Mouse (Mus musculus) T-helper 1 cell (primary cell): Measurements from ENCODE around the gene Btrc.

Source experiments
- in situ Hi-C: fragments of 300-600 bp; cut with MboI, MseI; formaldehyde crosslinking; loops from one replicate; pipeline ENCODE4 v1.15.1; 2025; ENCODE audit warnings: high pct_unique_total_duplicates

Gene Btrc

DNA sequence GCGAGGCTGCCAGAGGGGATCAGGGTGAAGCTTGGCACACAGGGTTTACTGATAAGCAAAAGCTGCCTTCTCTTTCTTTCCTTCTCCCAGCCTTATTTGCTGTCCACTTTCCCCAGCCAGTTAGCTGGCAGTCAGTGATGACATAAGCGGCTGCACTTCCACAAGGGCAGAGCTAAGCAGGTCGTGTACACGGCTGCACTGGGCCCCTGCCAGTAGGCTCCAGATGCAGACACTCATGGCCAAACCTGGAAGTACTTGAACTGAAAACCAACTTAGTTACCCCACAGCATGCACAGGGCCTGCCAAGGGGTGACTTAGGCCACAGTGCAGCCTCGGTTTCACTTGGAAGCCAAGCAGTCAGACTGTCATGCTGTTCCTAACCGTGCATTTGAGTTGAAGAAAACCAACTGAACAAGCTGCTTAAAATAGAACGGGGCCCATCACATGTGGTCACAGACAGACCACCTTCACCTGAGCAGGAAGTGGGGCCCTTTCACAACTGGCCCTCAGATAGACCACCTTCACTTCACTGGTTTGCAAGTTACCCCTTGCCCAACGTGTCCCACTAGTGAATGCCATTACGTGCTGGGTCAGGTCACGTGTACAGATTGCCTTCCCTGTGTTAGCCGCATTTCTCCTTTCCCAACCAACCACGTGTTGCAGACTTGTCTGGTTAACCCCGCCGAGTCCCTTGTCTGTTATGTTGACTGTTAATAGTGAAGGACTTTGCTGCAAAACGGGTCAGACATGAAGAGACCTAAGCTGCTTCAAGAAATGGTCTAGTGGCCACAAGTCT lies 166.9 kb downstream of the Btrc start:
- in situ Hi-C loops: no loop called here

DNA sequence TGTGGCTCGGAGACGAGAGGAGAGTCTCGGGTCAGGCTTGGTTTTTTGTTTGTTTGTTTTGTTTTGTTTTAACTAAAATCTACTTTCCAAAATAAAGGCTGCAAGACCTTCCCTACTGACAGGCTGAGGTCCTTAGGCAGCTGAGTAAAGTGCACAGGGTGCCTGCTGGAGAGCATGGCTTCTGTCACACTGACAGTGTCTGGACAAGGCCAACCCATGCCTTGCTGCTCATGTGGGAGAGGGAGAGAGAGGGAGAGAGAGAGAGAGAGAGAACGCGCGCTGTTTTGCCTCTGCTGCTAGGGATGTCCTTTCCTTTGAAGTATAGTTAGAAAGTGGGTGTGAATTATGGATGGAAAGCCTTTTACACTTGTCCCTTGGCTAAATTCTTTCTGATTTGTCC lies 168.0 kb downstream of the Btrc start:
- in situ Hi-C loops: no loop called here

DNA sequence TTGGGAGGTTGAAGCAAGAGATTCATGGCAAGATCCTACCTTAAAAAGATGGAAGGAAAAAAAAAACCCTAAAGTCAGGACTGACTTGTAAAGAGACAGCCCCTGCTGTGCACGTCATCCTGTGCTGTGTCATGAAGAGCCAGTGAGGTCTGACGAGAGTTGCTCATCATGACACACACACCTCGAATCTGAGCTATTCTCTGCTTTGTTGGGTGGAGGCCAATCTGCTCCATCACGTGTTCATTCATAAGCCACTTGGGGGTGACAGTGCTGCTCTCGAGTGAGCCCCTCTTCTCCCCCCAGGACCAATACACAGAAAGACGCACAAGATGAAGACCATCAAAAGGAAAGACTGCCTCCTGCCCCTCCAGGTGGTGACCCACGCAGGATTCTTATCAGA lies 170.1 kb downstream of the Btrc start:
- in situ Hi-C loops: no loop called here

DNA sequence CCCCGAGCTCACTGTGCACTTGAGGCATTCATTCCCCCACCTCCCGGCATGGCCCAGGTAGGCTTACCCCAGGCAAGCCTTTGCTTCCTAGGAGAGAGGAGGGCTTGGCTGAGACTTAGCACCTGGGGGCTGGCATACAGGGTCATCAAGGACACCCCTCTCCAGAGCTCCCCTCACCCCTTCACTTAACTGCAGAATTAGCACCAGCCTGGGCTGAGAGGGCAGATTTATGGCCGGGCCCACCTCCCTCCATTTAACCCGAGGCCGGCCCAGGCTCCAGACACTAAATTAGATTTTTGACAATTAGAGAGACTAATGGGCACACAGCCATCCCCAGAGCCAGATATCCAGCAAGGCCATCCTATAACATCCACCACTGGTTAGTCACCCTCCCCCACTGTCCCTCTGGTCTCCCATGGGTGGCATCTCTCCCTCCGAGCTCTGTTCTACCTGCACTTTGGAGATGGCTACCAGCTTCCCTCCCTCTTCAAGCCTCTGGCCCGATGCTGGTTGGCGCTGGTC lies 171.7 kb downstream of the Btrc start:
- in situ Hi-C loops: no loop called here

DNA sequence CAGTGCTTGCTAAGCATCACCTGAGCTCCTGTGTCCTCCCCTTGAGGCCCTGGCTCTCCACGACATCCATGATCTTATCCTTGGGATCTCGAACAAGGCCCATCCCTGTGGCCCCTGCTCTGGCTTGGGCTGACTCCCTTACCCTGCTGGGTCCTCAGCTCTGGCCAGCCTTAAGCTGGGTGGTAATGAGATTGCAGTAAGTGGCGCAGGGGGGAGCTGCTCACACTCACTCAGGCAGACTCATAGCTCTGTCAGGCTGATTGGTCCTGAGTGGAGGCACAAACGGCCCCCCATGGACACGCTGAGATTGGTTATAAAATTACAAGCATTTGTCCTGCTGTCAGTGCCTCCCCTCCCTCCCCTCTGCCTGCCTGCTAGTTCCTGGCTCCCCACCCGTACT lies 172.4 kb downstream of the Btrc start:
- in situ Hi-C loops: no loop called here

DNA sequence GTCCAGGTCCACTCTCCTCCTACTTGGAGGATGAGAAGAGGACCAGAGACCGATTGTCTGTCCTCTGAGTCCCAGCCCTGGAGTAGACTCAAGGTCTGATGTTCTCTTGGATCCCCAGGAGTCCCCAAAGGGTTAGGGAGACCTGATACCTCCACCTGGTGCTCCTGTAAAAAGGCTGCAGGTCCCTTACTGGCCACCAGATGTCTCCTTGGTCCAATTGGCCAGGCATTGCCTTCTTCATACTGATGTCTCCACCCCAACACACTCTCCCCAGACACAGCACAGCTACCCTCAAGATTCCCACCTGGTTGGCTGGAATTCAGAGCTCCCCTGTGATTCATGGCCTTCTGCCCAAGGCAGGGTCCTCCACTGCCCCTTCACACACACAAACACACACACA lies 174.0 kb downstream of the Btrc start:
- in situ Hi-C loops: no loop called here

DNA sequence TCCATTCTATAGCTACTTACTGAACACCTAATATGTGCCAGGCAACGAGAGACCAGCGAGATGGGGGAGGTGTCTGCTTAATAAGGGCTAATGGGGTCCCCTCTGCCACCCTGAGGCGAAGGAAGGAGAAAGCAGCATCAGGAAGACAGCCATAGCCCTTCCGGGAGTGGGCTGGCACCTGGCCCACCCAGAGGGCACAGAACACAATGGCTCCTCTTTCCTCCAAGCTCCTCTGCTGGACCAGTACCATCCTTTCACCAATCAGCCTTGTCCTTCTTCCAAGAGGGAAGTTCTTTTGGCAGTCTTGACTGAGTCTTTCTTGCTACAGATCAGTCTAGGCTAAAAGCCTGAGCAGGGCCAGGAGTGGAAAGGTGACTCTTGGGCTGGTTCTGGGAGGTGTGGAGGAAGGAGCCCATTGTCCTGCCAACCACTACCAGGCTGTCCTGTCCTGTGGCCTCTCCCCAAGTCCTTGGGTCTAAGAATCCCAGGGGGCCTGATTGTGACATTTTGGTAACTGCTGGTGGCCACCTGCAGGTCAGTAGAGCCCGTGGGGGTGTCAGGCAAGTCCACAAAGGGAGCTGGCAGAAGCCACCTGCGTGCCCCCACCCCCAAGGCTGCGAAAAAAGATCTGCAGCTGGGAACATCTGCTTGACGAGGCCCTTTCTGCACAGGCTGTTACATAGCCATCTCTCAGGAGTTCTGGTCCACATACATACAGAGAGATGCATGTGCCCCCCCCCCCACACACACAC lies 177.3 kb downstream of the Btrc start:
- in situ Hi-C loops: no loop called here

DNA sequence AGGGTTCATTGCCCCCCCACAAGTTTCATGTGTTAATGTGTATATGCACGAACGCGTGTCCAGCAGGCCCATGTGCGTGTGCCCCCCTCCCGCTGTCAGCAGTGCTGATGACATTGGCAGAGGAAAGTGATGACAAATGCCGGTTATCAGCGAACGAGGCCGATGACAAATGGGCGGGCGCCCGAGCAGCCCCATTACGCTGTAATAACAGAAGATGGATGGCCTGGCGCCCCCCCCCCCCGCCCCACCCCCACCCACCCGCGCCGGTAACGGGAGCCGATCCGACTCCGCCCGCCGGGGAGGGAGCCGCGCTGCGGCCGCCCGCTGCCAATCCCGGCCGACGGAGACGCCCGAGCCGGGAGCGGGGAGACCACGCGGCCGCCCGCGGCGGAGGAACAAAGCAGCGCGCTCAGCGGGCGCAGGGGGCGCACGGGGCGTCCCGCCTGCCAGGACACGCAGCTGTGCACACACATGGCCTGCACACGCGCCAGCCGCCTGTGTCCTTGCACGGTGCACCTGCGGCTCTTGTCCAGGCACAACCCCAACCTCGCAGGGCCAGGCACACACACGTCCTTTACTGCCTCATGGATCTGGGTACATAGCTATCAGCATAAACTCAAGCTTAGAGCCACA lies 178.0 kb downstream of the Btrc start:
- in situ Hi-C loops: no loop called here

DNA sequence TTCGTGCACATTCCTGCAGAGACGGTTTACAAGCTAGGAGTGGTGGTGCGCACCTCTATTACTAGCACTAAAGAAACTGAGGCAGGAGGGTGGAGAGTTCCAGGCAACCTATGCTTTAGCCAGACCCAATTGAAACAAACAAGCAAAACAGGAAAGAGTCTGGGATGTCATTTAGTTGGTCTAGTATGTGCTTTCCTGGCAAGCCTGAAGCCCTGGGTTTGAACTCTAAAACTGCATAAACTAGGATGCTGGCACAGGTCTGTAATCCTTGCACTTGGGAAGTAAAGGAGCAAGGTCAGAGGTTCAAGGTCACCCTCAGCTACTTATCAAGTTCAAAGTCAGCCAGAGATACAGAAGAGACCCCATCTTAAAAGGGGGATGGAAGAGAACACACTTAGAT lies 178.5 kb downstream of the Btrc start:
- in situ Hi-C loops: no loop called here

DNA sequence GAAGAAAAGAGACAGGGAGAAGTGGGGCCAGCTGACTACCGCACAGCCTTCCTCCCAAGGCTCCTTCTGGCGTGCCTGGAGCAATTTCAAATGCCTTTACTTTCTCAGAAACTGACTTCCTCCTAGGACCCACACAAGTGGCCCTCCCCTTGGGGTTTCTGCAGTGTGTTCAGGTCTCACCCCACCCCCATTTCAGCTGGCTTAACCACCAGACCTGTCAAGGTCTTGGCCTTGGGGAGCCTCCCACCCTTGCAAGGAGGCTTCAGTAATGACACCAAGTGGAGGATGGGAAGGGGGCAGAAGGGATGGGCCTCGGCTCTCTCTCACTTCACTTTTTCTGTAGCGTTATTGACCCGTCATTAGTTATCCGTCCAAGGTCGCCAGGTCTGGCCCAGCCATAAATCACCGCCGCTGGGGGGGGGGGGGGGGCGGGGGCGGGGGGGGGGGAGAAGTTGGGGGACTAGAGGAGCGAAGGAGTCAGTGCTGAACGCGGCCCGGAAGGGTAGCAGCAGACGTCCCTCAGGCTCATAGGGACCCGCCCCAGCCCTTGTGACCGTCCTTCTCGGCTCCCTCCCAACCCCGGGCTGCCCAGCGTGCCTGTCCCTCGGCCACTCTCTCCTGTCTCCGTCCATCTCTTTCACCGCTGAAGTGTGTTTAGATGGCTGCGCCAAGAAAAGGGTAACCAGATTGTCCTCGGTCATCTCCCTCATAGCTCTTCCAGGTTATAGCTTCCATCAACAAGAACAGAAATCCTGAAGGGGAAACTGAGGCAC lies 180.8 kb downstream of the Btrc start:
- in situ Hi-C loops: no loop called here

DNA sequence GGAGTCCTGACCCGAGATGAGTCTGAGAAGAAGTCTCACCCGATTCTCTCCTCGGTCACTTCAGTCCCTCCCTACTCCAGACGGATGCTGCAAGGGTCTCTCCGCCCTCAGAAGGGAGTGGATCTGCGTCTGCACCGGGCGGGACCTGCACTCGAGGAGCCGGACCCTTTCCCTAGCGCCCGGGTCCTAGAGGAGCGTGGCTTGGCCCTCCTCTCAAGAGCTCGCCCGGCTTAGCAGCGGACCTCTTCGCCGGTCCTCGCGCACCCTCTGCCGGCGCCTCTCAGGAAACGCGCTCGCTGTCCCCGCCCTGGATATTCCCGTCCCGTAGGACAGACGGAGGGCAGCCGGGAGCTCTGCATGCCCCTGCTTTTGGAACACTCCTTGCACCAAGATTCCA lies 181.4 kb downstream of the Btrc start:
- in situ Hi-C loops: loop anchor here (5.0 kb wide), 1 partner anchor 308 kb away; the partner anchor contains the start of gene Lbx1

DNA sequence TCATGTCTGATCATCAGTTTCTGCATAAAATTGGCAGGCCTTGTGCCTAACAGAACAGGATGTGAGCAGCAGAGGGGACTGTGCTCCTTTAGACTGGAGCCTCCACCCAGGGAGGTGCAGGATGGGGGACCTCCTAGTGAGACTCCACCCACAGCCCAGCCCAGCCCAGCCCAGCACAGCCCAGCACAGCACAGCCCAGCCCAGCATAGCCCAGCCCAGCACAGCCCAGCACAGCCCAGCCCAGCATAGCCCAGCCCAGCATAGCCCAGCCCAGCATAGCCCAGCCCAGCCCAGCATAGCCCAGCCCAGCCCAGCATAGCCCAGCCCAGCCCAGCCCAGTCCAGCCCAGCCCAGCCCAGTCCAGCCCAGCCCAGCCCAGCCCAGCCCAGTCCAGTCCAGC lies 184.7 kb downstream of the Btrc start:
- in situ Hi-C loops: loop anchor here (5.0 kb wide), 1 partner anchor 311 kb away; the partner anchor contains the start of gene Lbx1

DNA sequence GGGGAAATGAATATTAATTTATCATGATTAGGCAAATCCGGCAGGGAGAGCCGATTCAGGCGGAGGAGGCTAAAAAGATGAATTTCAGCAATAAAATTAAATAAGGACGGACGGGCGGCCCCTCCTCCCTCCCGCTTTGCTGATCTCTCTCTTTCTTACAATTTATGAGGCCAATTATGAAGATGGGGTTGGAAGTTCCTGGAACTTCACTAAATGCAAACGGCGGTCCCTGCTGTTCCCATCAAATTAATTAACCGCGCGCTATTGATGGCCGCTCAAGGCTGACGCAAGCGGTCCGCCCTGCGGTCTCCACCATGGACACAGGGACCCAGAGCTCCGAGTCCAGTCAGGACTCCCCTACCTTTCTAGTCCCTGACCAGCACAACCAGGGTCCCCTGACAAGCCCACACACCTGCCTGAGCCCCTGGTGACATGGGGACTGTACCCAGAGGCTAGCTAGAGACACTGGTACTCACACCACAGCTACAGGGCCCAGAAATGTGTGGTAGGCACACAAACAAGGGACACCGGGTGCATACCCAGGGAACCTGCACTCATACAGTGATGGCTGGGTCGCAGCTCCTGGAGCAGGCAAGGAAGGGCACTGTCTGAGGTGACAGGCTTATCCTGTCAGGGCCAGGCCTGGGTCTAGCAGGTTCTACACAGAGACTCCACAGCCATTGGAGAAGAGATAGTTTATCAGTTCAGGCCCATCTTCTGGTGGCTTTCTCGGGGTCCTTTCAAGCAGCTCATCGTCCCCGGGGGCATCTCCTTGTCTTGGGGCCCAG lies 185.8 kb downstream of the Btrc start:
- in situ Hi-C loops: loop anchor here (5.0 kb wide), 1 partner anchor 312 kb away; the partner anchor contains the start of gene Lbx1

DNA sequence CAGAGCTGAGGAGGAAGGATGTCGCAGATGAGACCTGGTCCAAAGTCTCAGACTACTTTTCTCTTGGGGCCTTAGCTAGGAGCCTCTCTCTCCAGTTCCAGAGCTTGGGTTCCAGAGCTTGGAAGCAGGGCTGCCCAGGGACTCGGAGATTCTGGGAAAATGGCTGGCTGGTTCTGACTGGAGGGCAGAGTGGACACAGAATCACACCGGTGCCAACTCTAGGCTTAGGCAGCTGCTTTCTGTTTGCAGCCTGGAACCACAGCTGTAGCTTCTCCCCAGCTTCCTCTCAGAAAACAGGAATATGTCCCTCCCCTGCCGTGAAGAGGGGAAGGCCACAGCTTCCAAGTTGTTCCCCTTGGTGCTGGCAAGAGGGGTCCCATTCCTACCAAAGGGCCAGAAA lies 186.4 kb downstream of the Btrc start:
- in situ Hi-C loops: loop anchor here (5.0 kb wide), 1 partner anchor 313 kb away; the partner anchor contains the start of gene Lbx1

DNA sequence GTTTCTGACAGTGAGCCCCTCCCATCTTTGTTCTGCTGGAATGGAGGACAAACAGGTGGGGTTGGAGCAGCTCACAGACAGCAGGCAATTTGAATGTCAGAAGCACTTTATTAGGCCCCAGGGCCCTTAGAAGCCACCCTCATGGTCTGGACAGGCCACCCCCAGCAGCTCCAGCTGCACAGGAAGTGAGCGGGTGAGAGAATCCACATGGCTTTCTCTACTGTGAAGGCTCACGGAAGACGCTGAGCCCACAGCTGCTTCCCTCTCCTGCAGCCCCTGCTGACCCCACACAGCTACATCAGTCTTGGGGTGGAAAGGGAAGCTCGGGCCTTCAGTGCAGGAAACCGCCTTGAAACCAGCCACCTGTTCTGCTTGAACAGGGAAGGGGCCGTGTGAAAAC lies 188.7 kb downstream of the Btrc start:
- in situ Hi-C loops: no loop called here

DNA sequence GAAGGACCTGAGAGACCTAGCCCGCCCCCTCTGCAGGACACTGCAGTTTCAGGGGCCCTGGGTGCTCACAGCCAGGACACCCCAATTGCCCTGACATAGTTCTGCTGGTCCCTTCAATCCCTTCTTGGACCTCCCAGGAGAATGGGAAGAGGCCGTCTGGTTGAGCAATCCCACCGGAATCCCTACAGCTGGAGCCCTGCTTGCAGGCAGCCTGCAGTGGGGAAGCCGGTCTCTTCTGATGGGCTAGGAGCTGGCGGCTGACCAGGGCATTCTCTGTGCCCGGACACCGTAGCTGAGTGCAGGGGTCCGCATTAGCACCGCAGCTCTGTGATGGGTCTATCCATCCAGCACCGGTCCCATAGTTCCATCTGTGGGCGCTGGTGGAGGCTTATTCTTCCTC lies 190.6 kb downstream of the Btrc start:
- in situ Hi-C loops: no loop called here

DNA sequence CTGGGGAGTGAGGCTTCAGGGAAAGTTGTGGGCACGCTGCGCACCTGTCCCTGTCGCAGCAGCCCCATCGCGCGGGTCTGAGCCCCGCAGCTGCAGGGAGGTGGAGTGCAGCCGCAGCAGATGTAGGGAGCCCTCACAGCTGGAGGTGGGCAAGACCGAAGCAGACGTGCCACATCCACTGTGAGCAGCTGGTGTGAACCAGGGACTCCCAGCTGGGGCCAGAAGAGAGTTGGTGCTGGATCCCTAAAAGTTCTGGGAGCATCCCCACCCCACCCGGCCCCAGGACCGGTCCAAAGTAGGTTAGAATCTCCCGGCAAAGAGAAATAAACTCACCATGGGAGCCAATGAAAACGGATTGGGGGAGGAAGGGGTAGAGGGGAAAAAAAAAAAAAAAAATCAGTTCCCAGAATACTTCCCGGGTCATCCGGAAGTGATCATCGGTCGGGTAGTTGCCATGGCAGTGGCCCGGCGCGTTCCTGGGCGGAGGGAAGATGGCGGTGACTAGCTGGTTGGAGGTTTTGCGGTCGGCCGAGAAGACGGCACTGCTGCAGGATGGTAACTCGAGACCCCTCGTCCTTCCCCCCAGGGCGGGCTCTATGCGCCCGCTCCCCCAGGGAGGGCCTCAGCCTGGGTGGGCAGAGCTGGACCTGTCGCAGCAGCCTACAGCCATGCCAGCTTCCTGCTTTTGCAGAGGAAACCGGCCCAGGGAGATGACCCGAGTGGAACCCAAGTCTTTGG lies 196.8 kb downstream of the Btrc start, which contains the start of the genes Poll and Gm17018:
Gene Poll (minus strand): TSS at position 379 of the 738 bp plus-strand sequence.
Gene Gm17018 (plus strand): TSS at position 463 of the 738 bp plus-strand sequence.
- in situ Hi-C loops: no loop called here

DNA sequence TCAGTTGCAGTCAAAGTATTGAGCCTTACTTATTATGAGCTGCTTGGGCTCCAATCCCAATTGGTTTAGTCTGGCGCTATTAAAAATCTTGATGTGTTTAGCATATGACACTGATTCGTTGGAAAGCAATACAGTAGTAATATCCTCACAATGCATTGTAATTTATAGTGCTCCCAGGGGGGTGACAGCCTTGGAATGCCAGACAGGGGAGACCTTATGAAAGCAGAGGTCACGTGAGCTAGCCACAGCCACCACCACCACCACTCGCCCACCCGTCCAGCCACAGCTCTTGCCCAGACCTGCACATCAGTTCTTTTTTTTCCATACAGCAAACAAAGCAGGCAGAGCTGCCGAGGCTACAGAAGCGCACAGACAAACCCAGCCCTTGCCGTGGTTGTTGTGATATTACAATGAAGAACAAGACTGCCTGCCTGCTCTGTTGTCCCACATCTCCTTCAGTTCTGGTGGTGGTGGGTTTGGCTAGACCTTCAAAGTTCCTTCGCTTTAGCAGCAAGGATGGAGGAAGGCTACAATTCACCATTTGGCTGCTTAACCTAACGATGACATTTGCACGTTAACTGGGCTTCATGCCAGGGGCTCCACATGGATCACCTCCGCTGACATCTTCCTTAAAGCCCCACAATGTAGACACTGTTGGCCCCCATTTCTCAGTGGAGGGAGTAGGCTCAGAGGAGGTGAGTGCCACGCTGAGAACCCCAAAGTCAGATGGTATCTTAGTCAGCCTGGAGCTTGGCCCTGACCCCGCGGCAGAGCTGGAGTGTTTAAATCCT lies 202.6 kb downstream of the Btrc start:
- in situ Hi-C loops: no loop called here

DNA sequence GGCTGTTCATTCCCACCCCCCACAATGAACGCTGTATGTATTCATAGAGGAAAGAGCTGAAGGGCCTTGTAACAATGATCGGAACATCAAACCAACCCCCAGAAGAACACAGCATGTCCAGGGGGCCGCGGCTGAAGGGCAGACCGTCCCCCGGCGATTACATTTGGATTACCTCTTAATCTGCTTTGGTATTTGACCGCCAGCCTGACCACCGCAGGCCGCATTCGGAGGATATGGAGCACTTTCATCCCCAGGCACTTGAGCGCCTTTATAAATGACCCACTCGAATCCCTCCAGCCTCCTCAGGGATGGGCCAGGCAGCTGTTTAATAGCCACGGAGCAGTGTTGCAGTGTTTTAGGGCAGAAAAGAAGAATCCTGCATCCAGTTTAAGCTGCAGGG lies 203.8 kb downstream of the Btrc start:
- in situ Hi-C loops: no loop called here
